Mouse (Mus musculus) kidney, adult 2 months (tissue): ENCODE results near the gene Abcd2.

ENCODE experiments used
- CTCF ChIP-seq: fragments of 200-500 bp; conservative IDR thresholded peaks from 2 replicates; pipeline ENCODE4 v1.5.1; 2011; ENCODE audit warnings: low read depth, mild to moderate bottlenecking, control low read depth, low read length, moderate library complexity, mixed read lengths; ENCODE audit not compliant: insufficient read depth, insufficient read length
- POLR2A ChIP-seq: fragments of 200-500 bp; IDR thresholded peaks from one replicate; pipeline ENCODE4 v1.6.1; 2011; ENCODE audit warnings: low read depth, low read length, control low read depth

GRCm38 (mm10) chr15:91186358-91186757 lies 5.2 kb downstream of the Abcd2 start:
- TF ChIP-seq CTCF = no peak
- no peak for TF ChIP-seq POLR2A
